Mouse (Mus musculus): ENCODE measurements at regions not wholly inside any gene's neighbourhood (a gene's known extent, or its start where the extent isn't known, plus 50 kb on each side); places are given as distances from the start of the nearest gene placed in this dataset.

GRCm38 (mm10) chr14:120560416-120560815, 82.2 kb downstream of the Rap2a start:
- DNase-seq (ENCODE audit: extremely low read depth, low read depth), result no peak

- no peak for DNase-seq (ENCODE audit: extremely low read depth, low read depth)
These were observed 82.7 kb downstream of the Rap2a start for GRCm38 (mm10) chr14:120560987-120561386.

- DNase-seq (ENCODE audit: extremely low read depth, low read depth), result no peak
These were observed 88.7 kb downstream of the Rap2a start for GRCm38 (mm10) chr14:120566945-120567344.

GRCm38 (mm10) chr14:120568054-120568453, 89.8 kb downstream of the Rap2a start:
- DNase-seq (ENCODE audit: extremely low read depth, low read depth), result no peak

- DNase-seq (ENCODE audit: extremely low read depth, low read depth), result no peak
These were observed 94.0 kb downstream of the Rap2a start for GRCm38 (mm10) chr14:120572238-120572637.

GRCm38 (mm10) chr14:120575202-120575601, 97.0 kb downstream of the Rap2a start:
- DNase-seq (ENCODE audit: extremely low read depth, low read depth), result no peak

- no peak for DNase-seq (ENCODE audit: extremely low read depth, low read depth)
These were observed 100.3 kb downstream of the Rap2a start for GRCm38 (mm10) chr14:120578352-120579080.

GRCm38 (mm10) chr14:120583807-120584206, 105.6 kb downstream of the Rap2a start:
- no peak for DNase-seq (ENCODE audit: extremely low read depth, low read depth)

GRCm38 (mm10) chr14:120592191-120592590, 113.9 kb downstream of the Rap2a start:
- DNase-seq (ENCODE audit: extremely low read depth, low read depth), result no peak

GRCm38 (mm10) chr14:120600414-120600935, 122.2 kb downstream of the Rap2a start:
- DNase-seq (ENCODE audit: extremely low read depth, low read depth), result no peak

- DNase-seq (ENCODE audit: extremely low read depth, low read depth), result no peak
These were observed 123.3 kb downstream of the Rap2a start for GRCm38 (mm10) chr14:120601510-120601909.

GRCm38 (mm10) chr14:120603849-120604492, 125.7 kb downstream of the Rap2a start:
- no peak for DNase-seq (ENCODE audit: extremely low read depth, low read depth)

GRCm38 (mm10) chr14:120607801-120608200, 129.6 kb downstream of the Rap2a start:
- no peak for DNase-seq (ENCODE audit: extremely low read depth, low read depth)

- DNase-seq (ENCODE audit: extremely low read depth, low read depth), result no peak
These were observed 133.1 kb downstream of the Rap2a start for GRCm38 (mm10) chr14:120611311-120611710.

GRCm38 (mm10) chr14:120626223-120626935, 148.1 kb downstream of the Rap2a start:
- no peak for DNase-seq (ENCODE audit: extremely low read depth, low read depth)

GRCm38 (mm10) chr14:120626936-120627277, 148.7 kb downstream of the Rap2a start:
- DNase-seq (ENCODE audit: extremely low read depth, low read depth), result no peak

- no peak for DNase-seq (ENCODE audit: extremely low read depth, low read depth)
These were observed 154.5 kb downstream of the Rap2a start for GRCm38 (mm10) chr14:120632771-120633170.

GRCm38 (mm10) chr14:120636726-120637400, 158.6 kb downstream of the Rap2a start:
- no peak for DNase-seq (ENCODE audit: extremely low read depth, low read depth)

GRCm38 (mm10) chr14:120637486-120638125, 159.4 kb downstream of the Rap2a start:
- no peak for DNase-seq (ENCODE audit: extremely low read depth, low read depth)

- DNase-seq (ENCODE audit: extremely low read depth, low read depth), result no peak
These were observed 164.3 kb downstream of the Rap2a start for GRCm38 (mm10) chr14:120642591-120642990.

- no peak for DNase-seq (ENCODE audit: extremely low read depth, low read depth)
These were observed 173.8 kb downstream of the Rap2a start for GRCm38 (mm10) chr14:120652034-120652433.
